11 mouse cellular contexts compared by ENCODE assay signal in genomic region chr9:41705461-41705903, GRCm38 (mm10).
DNase-seq lines count a peak whose midpoint lies in the region; ATAC-seq lines count a peak whose summit lies in the region.
"Had no signal": no experiment of that assay in that cellular context is flagged by ENCODE, and none has a peak within 500 bp of the region (broad histone marks: within the 10 kb centered on the region; RNA-seq: fewer than 3 reads in every experiment).

No protein-coding gene starts in this region.

- H3K4me2 ChIP-seq in heart, embryonic 13.5 days, result no peak overlapping the region; the same call in 1 of the 2 replicates
- H3K4me2 ChIP-seq in embryonic facial prominence, embryonic 11.5 days (ENCODE audit: low read depth, low read length), result no peak overlapping the region
- H3K4me2 ChIP-seq in limb, embryonic 13.5 days (replicated peaks), result no peak overlapping the region; the same call in 1 of the 2 replicates
- H3K4me2 ChIP-seq: liver, embryonic 15.5 days had no signal

- WGBS in heart, embryonic 13.5 days, result 55% methylated on average over 8 of the region's 8 CpGs
- WGBS in embryonic facial prominence, embryonic 11.5 days, result 46% methylated on average over 8 of the region's 8 CpGs
- WGBS in limb, embryonic 13.5 days, result 37% methylated on average over 8 of the region's 8 CpGs

- intact Hi-C loops in heart, postnatal 14 days (cut with DNase I), result no loop called here

- no peak overlapping the region for H3K4me3 ChIP-seq in heart, embryonic 13.5 days
- no peak overlapping the region for H3K4me3 ChIP-seq in embryonic facial prominence, embryonic 11.5 days (ENCODE audit: low read depth, low read length)
- no peak overlapping the region for H3K4me3 ChIP-seq in limb, embryonic 13.5 days
- H3K4me3 ChIP-seq: liver, embryonic 15.5 days had no signal

- peaks cover 15% of the 10 kb centered on the region for H3K4me1 ChIP-seq in heart, embryonic 13.5 days
- peaks cover 3% of the 10 kb centered on the region; the same call in 1 of the 2 replicates for H3K4me1 ChIP-seq in embryonic facial prominence, embryonic 11.5 days (ENCODE audit: control insufficient read depth, insufficient read depth, low read length)
- peaks cover 29% of the 10 kb centered on the region for H3K4me1 ChIP-seq in limb, embryonic 13.5 days
- H3K4me1 ChIP-seq: liver, embryonic 15.5 days had no signal

- no peaks in the 10 kb centered on the region for H3K36me3 ChIP-seq in heart, embryonic 13.5 days
- no peaks in the 10 kb centered on the region for H3K36me3 ChIP-seq in embryonic facial prominence, embryonic 11.5 days (replicated peaks; ENCODE audit: control insufficient read depth, insufficient read depth, low read depth, low read length)
- no peaks in the 10 kb centered on the region for H3K36me3 ChIP-seq in limb, embryonic 13.5 days
- H3K36me3 ChIP-seq: liver, embryonic 15.5 days had no signal

- no peaks in the 10 kb centered on the region for H3K9me3 ChIP-seq in heart, embryonic 13.5 days
- no peaks in the 10 kb centered on the region for H3K9me3 ChIP-seq in embryonic facial prominence, embryonic 11.5 days (replicated peaks; ENCODE audit: control insufficient read depth, low read length)
- no peaks in the 10 kb centered on the region for H3K9me3 ChIP-seq in limb, embryonic 13.5 days
- H3K9me3 ChIP-seq: liver, embryonic 15.5 days had no signal

- no peak for DNase-seq in heart, postnatal 14 days
- peak; percentile 54 for DNase-seq in 3134 (ENCODE audit: extremely low read depth, insufficient read length, low spot score)
- DNase-seq in embryonic facial prominence, embryonic 11.5 days (ENCODE audit: low spot score), result peak; percentile 88
- no peak for DNase-seq in layer of hippocampus, postnatal 10 days (ENCODE audit: low spot score in 2 of 2)
- no peak for DNase-seq in urinary bladder, postnatal 36 days (ENCODE audit: low spot score in 2 of 2)
- DNase-seq: cerebellum, adult 8-10 months had no signal

- no peaks in the 10 kb centered on the region for H3K27me3 ChIP-seq in heart, embryonic 13.5 days (replicated peaks)
- no peaks in the 10 kb centered on the region for H3K27me3 ChIP-seq in embryonic facial prominence, embryonic 11.5 days (ENCODE audit: control insufficient read depth, insufficient read depth, low read length)
- H3K27me3 ChIP-seq in limb, embryonic 13.5 days, result no peaks in the 10 kb centered on the region
- H3K27me3 ChIP-seq: liver, embryonic 15.5 days had no signal

- no peak overlapping the region for H3K9ac ChIP-seq in heart, embryonic 13.5 days
- H3K9ac ChIP-seq in embryonic facial prominence, embryonic 11.5 days (replicated peaks; ENCODE audit: low read length), result no peak overlapping the region
- H3K9ac ChIP-seq in limb, embryonic 13.5 days, result no peak overlapping the region
- H3K9ac ChIP-seq: liver, embryonic 15.5 days had no signal

- peak overlapping the region; percentile 40; the same call in 1 of the 2 replicates for H3K27ac ChIP-seq in heart, embryonic 13.5 days (replicated peaks)
- H3K27ac ChIP-seq in embryonic facial prominence, embryonic 11.5 days (replicated peaks; ENCODE audit: low read depth, low read length), result peak overlapping the region; percentile 77
- H3K27ac ChIP-seq in limb, embryonic 13.5 days, result peak overlapping the region; percentile 67; the same call in 1 of the 2 replicates
- H3K27ac ChIP-seq: liver, embryonic 15.5 days had no signal

- ATAC-seq in heart, embryonic 13.5 days (ENCODE audit: extremely low read depth, insufficient number of reproducible peaks, low FRiP score, low TSS enrichment), result no peak
- no peak for ATAC-seq in embryonic facial prominence, embryonic 11.5 days (replicated peaks; ENCODE audit: insufficient number of reproducible peaks, low FRiP score, low TSS enrichment, low read depth)
- no peak for ATAC-seq in limb, embryonic 13.5 days (ENCODE audit: low FRiP score, low read depth)
- ATAC-seq in erythroid progenitor cell, adult 5-6 weeks (replicated peaks; ENCODE audit: low FRiP score, poor library complexity, severe bottlenecking), result no peak
- ATAC-seq: CD4-positive, CD25-positive, alpha-beta regulatory T cell, adult 4 months had no signal

Comparison
In these comparisons a context has a peak if more than half of its experiments do, and no peak if none do; other contexts are left out.
1. DNase-seq: peak in 3134 (single experiment) and embryonic facial prominence, embryonic 11.5 days (single experiment); none in heart, postnatal 14 days (0 of 2), layer of hippocampus, postnatal 10 days (0 of 2) and urinary bladder, postnatal 36 days (0 of 2).
2. Peak in every context shown above with its lines, with median percentiles within 50 percentile points of each other: H3K27ac ChIP-seq.